Mouse (Mus musculus): ENCODE results near the gene Ly6g6f. TPM values are rescaled to one million over a fixed set of nuclear protein-coding genes. Genes with fewer than 3 reads are reported as not detected.
A peak's percentile ranks its signal among the peaks of the same experiment; 100 is the strongest.

Ly6g6f gene
- 0.13 and 0.20 TPM in 2 replicates for polyA plus RNA-seq (2015; fragmentation: Nextera tagmentation; extraction: Ambion mirVana)

GRCm38 (mm10) chr17:35085208-35085865 lies at the start of gene Ly6g6f:
Gene Ly6g6f, minus strand, starts transcription at chr17:35085610.
- no peak within 1 kb of the TSS for H3K9ac ChIP-seq
- no peak for ATAC-seq (ENCODE audit: insufficient number of reproducible peaks, low FRiP score, low TSS enrichment, low read depth)

GRCm38 (mm10) chr17:35134801-35135590 lies 49.6 kb upstream of the Ly6g6f start, which contains the start of gene Bag6:
Gene Bag6, plus strand, starts transcription at chr17:35135178.
- H3K36me3 ChIP-seq: peaks cover 25% of the 10 kb centered on the region
- H3K4me3 ChIP-seq: peak within 1 kb of the TSS; percentile 75
- peak within 1 kb of the TSS; percentile 50 for H3K9ac ChIP-seq
- H3K9me3 ChIP-seq: no peaks in the 10 kb centered on the region
- H3K27ac ChIP-seq: peak within 1 kb of the TSS; percentile 97
- WGBS: under 1% methylated on average over 66 of the region's 66 CpGs
- peak within 1 kb of the TSS; percentile 75 for H3K4me2 ChIP-seq
- H3K27me3 ChIP-seq: no peaks in the 10 kb centered on the region
- peak; percentile 94 for ATAC-seq (ENCODE audit: insufficient number of reproducible peaks, low FRiP score, low TSS enrichment, low read depth)
- H3K4me1 ChIP-seq: peaks cover 14% of the 10 kb centered on the region

More at GRCm38 (mm10) chr17:35085208-35085865, at the start of gene Ly6g6f:
- WGBS: 77% methylated on average over 7 of the region's 7 CpGs
- Histone ChIP-seq H3K4me1 (peaks cover 6% of the 10 kb centered on the region), H3K27me3 (no peaks in the 10 kb centered on the region; the same call in 1 of the 2 replicates), H3K36me3 (no peaks in the 10 kb centered on the region), H3K4me3 (no peak within 1 kb of the TSS), H3K4me2 (no peak within 1 kb of the TSS), H3K9me3 (no peaks in the 10 kb centered on the region), H3K27ac (no peak within 1 kb of the TSS)

GRCm38 (mm10) chr17:35133517-35133916 lies 48.1 kb upstream of the Ly6g6f start:
- no peak overlapping the region for H3K4me2 ChIP-seq
- peaks cover 17% of the 10 kb centered on the region for H3K4me1 ChIP-seq
- no peak for ATAC-seq (ENCODE audit: insufficient number of reproducible peaks, low FRiP score, low TSS enrichment, low read depth)
- H3K9ac ChIP-seq: no peak overlapping the region
- H3K36me3 ChIP-seq: peaks cover 20% of the 10 kb centered on the region
- WGBS: 91% methylated on average over 7 of the region's 7 CpGs
- H3K4me3 ChIP-seq: no peak overlapping the region
- no peak overlapping the region for H3K27ac ChIP-seq
- H3K9me3 ChIP-seq: no peaks in the 10 kb centered on the region
- no peaks in the 10 kb centered on the region for H3K27me3 ChIP-seq

- Histone ChIP-seq H3K4me3 (no peak overlapping the region), H3K9me3 (no peaks in the 10 kb centered on the region), H3K4me2 (no peak overlapping the region), H3K9ac (no peak overlapping the region), H3K27me3 (no peaks in the 10 kb centered on the region), H3K27ac (no peak overlapping the region), H3K36me3 (peaks cover 19% of the 10 kb centered on the region), H3K4me1 (peaks cover 23% of the 10 kb centered on the region)
- WGBS: 79% methylated on average over 3 of the region's 3 CpGs
- ATAC-seq (ENCODE audit: insufficient number of reproducible peaks, low FRiP score, low TSS enrichment, low read depth): no peak
Measured at GRCm38 (mm10) chr17:35132174-35132560, 46.8 kb upstream of the Ly6g6f start.

- 80% methylated on average over 15 of the region's 15 CpGs for WGBS
- H3K9ac ChIP-seq: no peak within 1 kb of the TSS
- H3K9me3 ChIP-seq: no peaks in the 10 kb centered on the region
- H3K4me2 ChIP-seq: no peak within 1 kb of the TSS
- ATAC-seq (ENCODE audit: insufficient number of reproducible peaks, low FRiP score, low TSS enrichment, low read depth): no peak
- H3K4me3 ChIP-seq: no peak within 1 kb of the TSS
- peaks cover 23% of the 10 kb centered on the region for H3K4me1 ChIP-seq
- H3K27me3 ChIP-seq: no peaks in the 10 kb centered on the region
- H3K27ac ChIP-seq: no peak within 1 kb of the TSS
- peaks cover 19% of the 10 kb centered on the region for H3K36me3 ChIP-seq
Measured at GRCm38 (mm10) chr17:35131500-35132173, 46.2 kb upstream of the Ly6g6f start, which contains the start of gene Apom. Gene Apom, minus strand, starts transcription at chr17:35132050.

GRCm38 (mm10) chr17:35131038-35131437 lies 45.6 kb upstream of the Ly6g6f start:
- no peaks in the 10 kb centered on the region for H3K9me3 ChIP-seq
- H3K27ac ChIP-seq: no peak overlapping the region
- no peak overlapping the region for H3K9ac ChIP-seq
- no peak overlapping the region for H3K4me2 ChIP-seq
- peaks cover 22% of the 10 kb centered on the region for H3K4me1 ChIP-seq
- H3K4me3 ChIP-seq: no peak overlapping the region
- WGBS: 85% methylated on average over 8 of the region's 8 CpGs
- H3K27me3 ChIP-seq: no peaks in the 10 kb centered on the region
- ATAC-seq (ENCODE audit: insufficient number of reproducible peaks, low FRiP score, low TSS enrichment, low read depth): no peak
- H3K36me3 ChIP-seq: peaks cover 19% of the 10 kb centered on the region

GRCm38 (mm10) chr17:35128996-35129395 lies 43.6 kb upstream of the Ly6g6f start:
- no peak overlapping the region for H3K4me2 ChIP-seq
- peaks cover 26% of the 10 kb centered on the region for H3K36me3 ChIP-seq
- no peak overlapping the region for H3K9ac ChIP-seq
- H3K27ac ChIP-seq: no peak overlapping the region
- no peaks in the 10 kb centered on the region for H3K27me3 ChIP-seq
- no peak for ATAC-seq (ENCODE audit: insufficient number of reproducible peaks, low FRiP score, low TSS enrichment, low read depth)
- no peak overlapping the region for H3K4me3 ChIP-seq
- WGBS: 68% methylated on average over 11 of the region's 11 CpGs
- H3K4me1 ChIP-seq: peaks cover 33% of the 10 kb centered on the region
- no peaks in the 10 kb centered on the region for H3K9me3 ChIP-seq

GRCm38 (mm10) chr17:35127017-35127416 lies 41.6 kb upstream of the Ly6g6f start:
- 70% methylated on average over 13 of the region's 13 CpGs for WGBS
- Histone ChIP-seq H3K4me3 (peak overlapping the region; percentile 67), H3K9me3 (no peaks in the 10 kb centered on the region), H3K27ac (peak overlapping the region; percentile 90; the same call in 1 of the 2 replicates), H3K9ac (peak overlapping the region; percentile 76; the same call in 1 of the 2 replicates), H3K4me1 (peaks cover 37% of the 10 kb centered on the region), H3K36me3 (peaks cover 32% of the 10 kb centered on the region), H3K27me3 (no peaks in the 10 kb centered on the region), H3K4me2 (peak overlapping the region; percentile 65)
- no peak for ATAC-seq (ENCODE audit: insufficient number of reproducible peaks, low FRiP score, low TSS enrichment, low read depth)

GRCm38 (mm10) chr17:35126206-35126611 lies 40.8 kb upstream of the Ly6g6f start, which contains the start of gene D17H6S53E:
Gene D17H6S53E, plus strand, starts transcription at chr17:35126373.
- Histone ChIP-seq H3K9ac (peak within 1 kb of the TSS; percentile 76), H3K27me3 (no peaks in the 10 kb centered on the region), H3K4me1 (peaks cover 41% of the 10 kb centered on the region), H3K27ac (peak within 1 kb of the TSS; percentile 90), H3K4me2 (peak within 1 kb of the TSS; percentile 65), H3K36me3 (peaks cover 32% of the 10 kb centered on the region), H3K9me3 (no peaks in the 10 kb centered on the region), H3K4me3 (peak within 1 kb of the TSS; percentile 67)
- peak; percentile 71 for ATAC-seq (ENCODE audit: insufficient number of reproducible peaks, low FRiP score, low TSS enrichment, low read depth)
- under 1% methylated on average over 36 of the region's 36 CpGs for WGBS

GRCm38 (mm10) chr17:35125578-35125977 lies 40.2 kb upstream of the Ly6g6f start:
- Histone ChIP-seq H3K36me3 (peaks cover 32% of the 10 kb centered on the region), H3K9me3 (no peaks in the 10 kb centered on the region), H3K4me2 (peak overlapping the region; percentile 65), H3K4me3 (peak overlapping the region; percentile 67), H3K9ac (0 out of 2 replicates have a peak overlapping the region, but pooled peaks have one; percentile 76), H3K4me1 (peaks cover 42% of the 10 kb centered on the region), H3K27ac (peak overlapping the region; percentile 90), H3K27me3 (no peaks in the 10 kb centered on the region)
- WGBS: 26% methylated on average over 6 of the region's 6 CpGs
- no peak for ATAC-seq (ENCODE audit: insufficient number of reproducible peaks, low FRiP score, low TSS enrichment, low read depth)

GRCm38 (mm10) chr17:35125081-35125480 lies 39.7 kb upstream of the Ly6g6f start:
- no peak for ATAC-seq (ENCODE audit: insufficient number of reproducible peaks, low FRiP score, low TSS enrichment, low read depth)
- peak overlapping the region; percentile 90; the same call in 1 of the 2 replicates for H3K27ac ChIP-seq
- H3K4me3 ChIP-seq: no peak overlapping the region
- 93% methylated on average over 1 of the region's 1 CpGs for WGBS
- H3K36me3 ChIP-seq: peaks cover 27% of the 10 kb centered on the region
- no peaks in the 10 kb centered on the region for H3K27me3 ChIP-seq
- peak overlapping the region; percentile 65 for H3K4me2 ChIP-seq
- H3K9me3 ChIP-seq: no peaks in the 10 kb centered on the region
- no peak overlapping the region for H3K9ac ChIP-seq
- peaks cover 47% of the 10 kb centered on the region for H3K4me1 ChIP-seq

Data from limb, embryonic 15.5 days (tissue).